8 mouse cellular contexts compared by ENCODE assay signal in genomic region chr10:127292987-127293538, GRCm38 (mm10). TPM values are rescaled to one million over a fixed set of nuclear protein-coding genes. Genes with fewer than 3 reads are reported as not detected.
DNase-seq lines count a peak whose midpoint lies in the region; TF ChIP-seq lines count a peak whose summit lies in the region.

No protein-coding gene starts in this region.

- no peak for TF ChIP-seq CTCF in bone marrow macrophage, adult 2 months (IDR thresholded peaks at IDR 0.05; ENCODE audit: low read depth, low read length)

- no peak for TF ChIP-seq POLR2A in bone marrow macrophage, adult 2 months (IDR thresholded peaks at IDR 0.05; ENCODE audit: borderline replicate concordance, low read depth, low read length)

- H3K27ac ChIP-seq in bone marrow macrophage, adult 2 months (ENCODE audit: insufficient read depth, low read depth, low read length), result peak overlapping the region; percentile 49

- peak; percentile 33 to 56 for DNase-seq in kidney, adult 8-10 months
- DNase-seq in kidney, postnatal 10 days, result no peak
- peak; percentile 75 to 76 for DNase-seq in heart, postnatal 10 days
- peak; percentile 33 to 51 for DNase-seq in lung, postnatal 4 days
- DNase-seq in frontal cortex, postnatal 25 days (ENCODE audit: low spot score in 2 of 2), result no peak
- no peak for DNase-seq in right cerebral cortex, postnatal 4 days
- no peak for DNase-seq in urinary bladder, adult 2 months (ENCODE audit: low spot score)

- intact Hi-C loops in heart, postnatal 10 days (cut with DNase I), result loop anchor here (1.0 to 10.0 kb wide), 2 partner anchors 19 to 372 kb away; partner anchors contain the start of genes Nab2 and Nemp1

- peak overlapping the region; percentile 29; the same call in 1 of the 2 replicates for H3K4me3 ChIP-seq in bone marrow macrophage, adult 2 months (ENCODE audit: insufficient read depth, low read length)

- peaks cover 14% of the 10 kb centered on the region for H3K4me1 ChIP-seq in bone marrow macrophage, adult 2 months (ENCODE audit: control insufficient read depth, insufficient read depth, low read length)

RNA-seq across cellular contexts. Expression of gene Mbd6, which starts 4.2 kb away (rescaled TPM):
- 45.8 and 53.4 TPM in 2 replicates for polyA plus RNA-seq in bone marrow macrophage, adult 2 months (2012; ENCODE audit: insufficient read depth, insufficient read length, missing spikeins)
- 10 to 100 TPM; 34.2 to 35.5 TPM for total RNA-seq in heart, postnatal 10 days (2021)
- 19.8 and 42.1 TPM in 2 replicates for polyA plus RNA-seq in urinary bladder, adult 2 months (2012; rRNA removed)

RNA-seq across cellular contexts. Expression of gene Mars, which starts 18.5 kb away (rescaled TPM):
- 29.4 and 34.9 TPM in 2 replicates for polyA plus RNA-seq in bone marrow macrophage, adult 2 months (2012; ENCODE audit: insufficient read depth, insufficient read length, missing spikeins)
- total RNA-seq in heart, postnatal 10 days (2021), result 10 to 100 TPM; 42.0 to 43.9 TPM
- 44.7 and 47.7 TPM in 2 replicates for polyA plus RNA-seq in urinary bladder, adult 2 months (2012; rRNA removed)

RNA-seq across cellular contexts. Expression of gene Dctn2, which starts 26.9 kb away (rescaled TPM):
- 119 and 121 TPM in 2 replicates for polyA plus RNA-seq in bone marrow macrophage, adult 2 months (2012; ENCODE audit: insufficient read depth, insufficient read length, missing spikeins)
- total RNA-seq in heart, postnatal 10 days (2021), result 100 to 1,000 TPM; 166 to 167 TPM
- polyA plus RNA-seq in urinary bladder, adult 2 months (2012; rRNA removed), result 173 and 201 TPM in 2 replicates

RNA-seq across cellular contexts. Expression of gene Arhgap9, which starts 28.7 kb away (rescaled TPM):
- polyA plus RNA-seq in bone marrow macrophage, adult 2 months (2012; ENCODE audit: insufficient read depth, insufficient read length, missing spikeins), result 131 and 146 TPM in 2 replicates
- 1 to 10 TPM; 3.3 to 4.1 TPM for total RNA-seq in heart, postnatal 10 days (2021)
- polyA plus RNA-seq in urinary bladder, adult 2 months (2012; rRNA removed), result 6.7 and 8.4 TPM in 2 replicates

RNA-seq across cellular contexts. Expression of gene Kif5a, which starts 29.9 kb away (rescaled TPM):
- polyA plus RNA-seq in bone marrow macrophage, adult 2 months (2012; ENCODE audit: insufficient read depth, insufficient read length, missing spikeins), result 2.3 and 2.5 TPM in 2 replicates
- total RNA-seq in heart, postnatal 10 days (2021), result under 1 TPM; 0.42 to 0.89 TPM
- polyA plus RNA-seq in urinary bladder, adult 2 months (2012; rRNA removed), result 5.9 and 6.6 TPM in 2 replicates

Comparison
In these comparisons a context has a peak if more than half of its experiments do, and no peak if none do; other contexts are left out.
1. DNase-seq: peak in kidney, adult 8-10 months (2 of 2), heart, postnatal 10 days (2 of 2) and lung, postnatal 4 days (2 of 2); none in kidney, postnatal 10 days (single experiment), frontal cortex, postnatal 25 days (0 of 2), right cerebral cortex, postnatal 4 days (single experiment) and urinary bladder, adult 2 months (single experiment).